Mouse (Mus musculus) hindbrain, embryonic 13.5 days (tissue): ENCODE data around the gene Trim50. TPM values are rescaled to one million over a fixed set of nuclear protein-coding genes. Genes with fewer than 3 reads are reported as not detected.
A peak's percentile ranks its signal among the peaks of the same experiment; 100 is the strongest.

ENCODE experiments used
- ATAC-seq: fragments of 200-750 bp; cut with Nextera tagmentation; 2 replicates; pipeline ENCODE4 v1.8.0; 2017; ENCODE audit warnings: moderate TSS enrichment; ENCODE audit not compliant: low FRiP score
- H3K27ac ChIP-seq: fragments of 300-500 bp; sonication (generic); 2 replicates; pipeline ENCODE4 v1.5.1; 2015; ENCODE audit warnings: inconsistent platforms, mild to moderate bottlenecking, moderate library complexity
- H3K27me3 ChIP-seq: fragments of 300-500 bp; sonication (generic); 2 replicates; pipeline ENCODE4 v1.6.1; 2015; ENCODE audit warnings: mild to moderate bottlenecking, inconsistent platforms
- H3K36me3 ChIP-seq: fragments of 300-500 bp; sonication (generic); 2 replicates; pipeline ENCODE4 v1.6.1; 2015; ENCODE audit warnings: mild to moderate bottlenecking, inconsistent platforms
- H3K4me1 ChIP-seq: fragments of 300-500 bp; sonication (generic); replicated peaks from 2 replicates; pipeline ENCODE4 v1.6.1; 2015; ENCODE audit warnings: inconsistent platforms
- H3K4me2 ChIP-seq: fragments of 300-500 bp; sonication (generic); 2 replicates; pipeline ENCODE4 v1.6.1; 2015; ENCODE audit warnings: inconsistent platforms, mild to moderate bottlenecking, moderate library complexity
- H3K4me3 ChIP-seq: fragments of 300-500 bp; sonication (generic); 2 replicates; pipeline ENCODE4 v1.5.1; 2015; ENCODE audit warnings: mild to moderate bottlenecking, inconsistent platforms
- H3K9ac ChIP-seq: fragments of 300-500 bp; sonication (generic); 2 replicates; pipeline ENCODE4 v1.6.1; 2015; ENCODE audit warnings: mild to moderate bottlenecking, inconsistent platforms
- H3K9me3 ChIP-seq: fragments of 300-500 bp; sonication (generic); 2 replicates; pipeline ENCODE4 v1.6.1; 2016; ENCODE audit warnings: inconsistent platforms
- WGBS: fragments of 180-500 bp; shearing (Covaris S2); methylation state at CpG from one replicate; pipeline ENCODE4 v1.1.7; 2015; 5-methylcytosine and 5-hydroxymethylcytosine counted together
- polyA plus RNA-seq: library from polyadenylated mRNA; unstranded; fragments of >200 nt; fragmentation: Nextera tagmentation; extraction: Ambion mirVana; gene quantifications from 2 replicates; pipeline ENCODE4 v1.2.1, GENCODE M21; 2015

Trim50 gene
- polyA plus RNA-seq, 1 experiment from 2014 or later = not detected

DNA sequence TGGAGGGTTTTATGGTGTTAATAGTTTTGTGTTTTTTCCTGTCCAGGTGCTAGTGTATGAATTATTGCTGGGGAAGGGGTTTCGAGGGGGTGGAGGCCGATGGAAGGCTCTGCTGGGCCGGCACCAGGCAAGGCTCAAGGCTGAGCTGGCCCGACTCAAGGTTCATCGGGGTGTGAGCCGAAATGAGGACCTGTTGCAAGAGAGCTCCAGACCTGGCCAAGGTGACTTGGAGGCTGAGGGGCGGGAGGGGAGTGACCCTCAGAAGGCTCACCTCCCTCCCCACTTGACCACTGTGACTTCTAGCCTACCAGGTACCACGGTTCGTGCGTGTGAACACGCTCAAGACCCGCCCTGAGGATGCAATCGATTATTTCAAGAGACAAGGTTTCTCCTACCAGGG is 18.1 kb downstream of the Trim50 start:
- Histone ChIP-seq H3K27ac (no peak overlapping the region), H3K4me3 (0 out of 2 replicates have a peak overlapping the region, but pooled peaks have one; percentile 5), H3K9me3 (no peaks in the 10 kb centered on the region), H3K27me3 (0 out of 2 replicates have a peak, but pooled peaks cover 6% of the 10 kb centered on the region), H3K4me1 (peaks cover 20% of the 10 kb centered on the region), H3K9ac (no peak overlapping the region), H3K4me2 (no peak overlapping the region; the same call in 1 of the 2 replicates), H3K36me3 (peaks cover 49% of the 10 kb centered on the region)
- no peak for ATAC-seq
- WGBS = 95% methylated on average over 13 of the region's 13 CpGs

DNA sequence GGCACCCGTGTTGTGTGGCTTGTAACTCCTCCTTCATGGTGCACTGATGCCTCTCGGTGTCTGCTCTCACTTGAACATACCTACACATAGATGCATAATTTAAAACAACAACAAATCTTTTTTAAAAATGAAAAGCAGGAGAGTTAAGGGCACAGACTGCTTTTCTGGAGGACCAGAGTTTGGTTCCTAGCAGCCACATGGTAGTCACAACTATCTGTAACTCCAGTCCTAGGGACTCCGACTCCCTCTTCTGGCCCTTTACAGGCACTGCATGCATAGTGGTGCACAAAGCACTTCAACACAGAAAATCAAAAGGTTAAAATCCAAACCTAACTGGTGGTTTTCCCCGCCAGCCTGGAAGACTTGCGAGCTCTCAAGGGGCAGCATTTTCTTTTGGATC is 20.5 kb downstream of the Trim50 start:
- Histone ChIP-seq H3K9ac (no peak overlapping the region), H3K4me1 (peaks cover 20% of the 10 kb centered on the region), H3K36me3 (peaks cover 73% of the 10 kb centered on the region), H3K4me3 (no peak overlapping the region), H3K27ac (no peak overlapping the region), H3K9me3 (no peaks in the 10 kb centered on the region), H3K27me3 (no peaks in the 10 kb centered on the region), H3K4me2 (no peak overlapping the region)
- no peak for ATAC-seq
- WGBS = 96% methylated on average over 5 of the region's 5 CpGs

DNA sequence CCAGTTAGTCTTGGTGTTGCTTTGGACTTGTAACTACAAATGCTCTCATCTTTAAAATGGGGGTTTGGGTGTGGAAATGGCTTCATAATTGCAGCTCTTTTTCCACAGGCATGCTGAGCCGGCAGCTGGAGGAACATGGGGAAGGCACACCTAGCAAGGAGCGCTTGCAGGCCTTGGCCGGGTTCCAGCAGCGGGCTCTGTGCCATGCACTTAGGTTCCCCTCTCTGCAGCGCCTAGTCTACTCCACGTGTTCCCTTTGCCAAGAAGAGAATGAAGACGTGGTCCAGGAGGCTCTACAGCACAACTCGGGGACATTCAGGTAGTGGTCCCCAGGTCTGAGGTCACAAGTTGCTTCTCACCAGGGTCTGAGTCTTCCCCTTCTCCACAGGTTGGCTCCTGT is 22.1 kb downstream of the Trim50 start:
- H3K36me3 ChIP-seq = peaks cover 89% of the 10 kb centered on the region
- no peak overlapping the region for H3K9ac ChIP-seq
- no peak overlapping the region for H3K4me2 ChIP-seq
- H3K27me3 ChIP-seq = no peaks in the 10 kb centered on the region
- no peak for ATAC-seq
- H3K9me3 ChIP-seq = no peaks in the 10 kb centered on the region
- WGBS = 77% methylated on average over 8 of the region's 8 CpGs
- H3K27ac ChIP-seq = no peak overlapping the region
- peaks cover 12% of the 10 kb centered on the region for H3K4me1 ChIP-seq
- no peak overlapping the region for H3K4me3 ChIP-seq

DNA sequence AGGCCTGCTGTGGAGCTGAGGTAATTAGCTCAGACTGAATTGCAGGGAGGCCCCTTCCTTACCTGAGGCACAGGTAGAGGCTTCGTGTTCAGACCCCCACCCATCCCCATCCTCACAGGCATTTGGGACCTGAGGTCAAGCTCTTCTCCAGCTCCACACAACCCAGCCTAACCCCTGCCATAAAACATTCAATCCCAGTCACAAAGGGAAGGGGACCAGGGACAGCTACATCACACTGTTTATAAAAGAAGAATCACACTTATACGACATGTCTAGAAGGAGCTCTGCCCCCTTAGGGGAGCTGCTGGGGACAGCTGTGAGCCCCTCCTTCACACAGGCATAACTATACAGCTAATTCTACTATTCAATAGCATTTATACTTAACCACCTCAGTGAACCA is 23.2 kb downstream of the Trim50 start:
- H3K4me3 ChIP-seq = no peak overlapping the region
- H3K4me2 ChIP-seq = no peak overlapping the region
- H3K36me3 ChIP-seq = peaks cover 99% of the 10 kb centered on the region
- H3K9me3 ChIP-seq = no peaks in the 10 kb centered on the region
- no peak for ATAC-seq
- H3K27me3 ChIP-seq = no peaks in the 10 kb centered on the region
- WGBS = 70% methylated on average over 2 of the region's 2 CpGs
- H3K4me1 ChIP-seq = no peaks in the 10 kb centered on the region; the same call in 1 of the 2 replicates
- no peak overlapping the region for H3K27ac ChIP-seq
- H3K9ac ChIP-seq = no peak overlapping the region

DNA sequence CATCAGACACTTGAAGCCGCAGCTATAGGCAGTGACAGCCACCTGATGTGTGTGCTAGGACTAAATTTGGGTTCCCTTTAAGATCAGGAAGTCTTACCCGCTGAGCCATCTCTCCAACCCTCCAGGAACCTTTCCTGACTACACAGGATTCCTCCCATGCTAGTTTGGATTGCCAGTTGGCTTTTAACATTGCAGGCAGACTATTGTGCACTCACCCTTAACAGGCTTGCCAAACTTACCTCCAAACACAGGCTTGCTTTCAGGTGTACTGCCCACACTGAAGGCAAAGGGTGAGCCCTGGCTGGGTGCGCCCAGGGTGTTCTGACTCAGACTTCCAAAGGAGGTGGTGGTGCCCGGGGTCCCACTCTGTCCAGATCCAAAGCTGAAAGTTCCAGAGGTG is 27.6 kb downstream of the Trim50 start:
- no peak for ATAC-seq
- H3K4me2 ChIP-seq = no peak overlapping the region
- no peak overlapping the region for H3K4me3 ChIP-seq
- no peak overlapping the region for H3K27ac ChIP-seq
- no peaks in the 10 kb centered on the region for H3K9me3 ChIP-seq
- H3K4me1 ChIP-seq = no peaks in the 10 kb centered on the region
- H3K9ac ChIP-seq = no peak overlapping the region
- no peaks in the 10 kb centered on the region for H3K27me3 ChIP-seq
- WGBS = 95% methylated on average over 4 of the region's 4 CpGs
- H3K36me3 ChIP-seq = peaks cover 99% of the 10 kb centered on the region

DNA sequence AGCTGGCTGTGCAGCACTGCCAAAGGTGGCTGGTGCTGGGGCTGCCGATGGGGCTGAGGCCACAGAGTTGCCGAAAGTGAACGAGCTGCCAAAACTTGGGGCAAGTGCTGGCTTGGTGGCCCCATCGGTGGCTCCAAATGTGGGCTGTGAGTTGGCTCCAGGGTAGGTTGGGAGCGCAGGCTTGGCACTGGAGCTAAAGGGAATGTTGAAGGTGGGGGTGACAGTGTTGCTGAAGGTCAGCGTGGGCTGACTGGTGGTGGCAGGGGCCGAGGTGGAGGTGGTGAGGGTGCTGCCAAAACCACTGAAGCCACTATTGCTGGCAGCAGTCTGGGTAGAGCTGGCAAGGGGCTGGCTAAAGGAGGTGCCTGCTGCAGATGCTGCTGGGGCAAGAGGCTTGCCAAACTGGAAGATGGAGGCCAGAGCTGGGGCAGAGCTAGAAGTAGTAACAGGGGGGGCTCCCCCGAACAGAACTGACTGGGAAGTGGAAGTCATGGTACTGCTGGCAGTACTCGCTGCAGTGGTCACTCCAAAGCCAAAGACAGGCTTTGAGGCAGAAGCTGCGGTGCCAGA is 28.3 kb downstream of the Trim50 start:
- ATAC-seq = no peak
- H3K27me3 ChIP-seq = no peaks in the 10 kb centered on the region
- H3K4me1 ChIP-seq = no peaks in the 10 kb centered on the region
- peaks cover 97% of the 10 kb centered on the region for H3K36me3 ChIP-seq
- no peak overlapping the region for H3K4me2 ChIP-seq
- no peak overlapping the region for H3K4me3 ChIP-seq
- H3K9ac ChIP-seq = no peak overlapping the region
- WGBS = 95% methylated on average over 10 of the region's 10 CpGs
- H3K27ac ChIP-seq = no peak overlapping the region
- no peaks in the 10 kb centered on the region for H3K9me3 ChIP-seq

DNA sequence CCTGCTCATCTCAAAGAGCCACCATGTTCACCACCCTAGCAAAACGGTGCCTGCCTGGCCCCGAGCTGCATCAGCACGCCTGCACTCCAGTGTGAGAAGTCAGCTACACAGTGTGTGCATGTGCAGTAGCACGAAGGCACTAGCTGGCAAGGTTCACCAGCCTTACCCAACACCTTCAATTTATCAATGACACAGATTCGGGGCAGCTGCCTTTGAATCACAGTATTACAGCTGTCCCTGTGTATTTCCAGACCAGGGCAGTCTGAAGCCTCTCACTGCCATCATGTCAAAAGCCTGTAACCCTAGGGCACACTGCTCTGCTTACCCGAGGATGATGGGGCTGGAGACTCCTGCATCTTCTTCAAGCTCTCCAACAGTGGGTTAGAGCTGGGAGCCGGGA is 29.7 kb downstream of the Trim50 start:
- H3K9me3 ChIP-seq = no peaks in the 10 kb centered on the region
- no peak overlapping the region for H3K4me2 ChIP-seq
- H3K27me3 ChIP-seq = no peaks in the 10 kb centered on the region
- no peak overlapping the region for H3K27ac ChIP-seq
- H3K36me3 ChIP-seq = peaks cover 97% of the 10 kb centered on the region
- H3K9ac ChIP-seq = no peak overlapping the region
- WGBS = 96% methylated on average over 7 of the region's 7 CpGs
- ATAC-seq = no peak
- H3K4me1 ChIP-seq = no peaks in the 10 kb centered on the region
- H3K4me3 ChIP-seq = no peak overlapping the region

DNA sequence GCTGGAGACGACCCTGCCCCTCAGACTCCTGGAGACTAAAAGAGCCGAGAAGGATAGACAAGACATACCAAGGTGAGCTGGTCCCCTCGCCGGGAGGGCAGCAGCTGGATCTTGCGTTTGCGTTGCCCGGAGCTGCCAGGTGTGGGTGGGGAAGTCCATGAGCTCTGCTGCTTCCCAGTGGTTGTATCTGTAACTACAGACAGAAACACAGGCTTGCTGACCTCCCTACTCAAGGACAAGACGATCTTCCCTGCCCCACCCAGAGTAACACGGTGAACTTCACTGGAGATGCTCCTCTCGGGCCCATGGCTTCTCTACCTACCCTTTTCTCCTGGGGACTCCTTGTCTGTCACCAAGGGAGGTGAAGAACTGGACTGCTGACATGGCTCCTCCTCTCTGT is 30.7 kb downstream of the Trim50 start:
- Histone ChIP-seq H3K9ac (no peak overlapping the region), H3K36me3 (peaks cover 97% of the 10 kb centered on the region), H3K4me3 (no peak overlapping the region), H3K4me1 (no peaks in the 10 kb centered on the region), H3K27me3 (no peaks in the 10 kb centered on the region), H3K9me3 (no peaks in the 10 kb centered on the region), H3K4me2 (no peak overlapping the region), H3K27ac (no peak overlapping the region)
- no peak for ATAC-seq
- WGBS = 88% methylated on average over 10 of the region's 10 CpGs

DNA sequence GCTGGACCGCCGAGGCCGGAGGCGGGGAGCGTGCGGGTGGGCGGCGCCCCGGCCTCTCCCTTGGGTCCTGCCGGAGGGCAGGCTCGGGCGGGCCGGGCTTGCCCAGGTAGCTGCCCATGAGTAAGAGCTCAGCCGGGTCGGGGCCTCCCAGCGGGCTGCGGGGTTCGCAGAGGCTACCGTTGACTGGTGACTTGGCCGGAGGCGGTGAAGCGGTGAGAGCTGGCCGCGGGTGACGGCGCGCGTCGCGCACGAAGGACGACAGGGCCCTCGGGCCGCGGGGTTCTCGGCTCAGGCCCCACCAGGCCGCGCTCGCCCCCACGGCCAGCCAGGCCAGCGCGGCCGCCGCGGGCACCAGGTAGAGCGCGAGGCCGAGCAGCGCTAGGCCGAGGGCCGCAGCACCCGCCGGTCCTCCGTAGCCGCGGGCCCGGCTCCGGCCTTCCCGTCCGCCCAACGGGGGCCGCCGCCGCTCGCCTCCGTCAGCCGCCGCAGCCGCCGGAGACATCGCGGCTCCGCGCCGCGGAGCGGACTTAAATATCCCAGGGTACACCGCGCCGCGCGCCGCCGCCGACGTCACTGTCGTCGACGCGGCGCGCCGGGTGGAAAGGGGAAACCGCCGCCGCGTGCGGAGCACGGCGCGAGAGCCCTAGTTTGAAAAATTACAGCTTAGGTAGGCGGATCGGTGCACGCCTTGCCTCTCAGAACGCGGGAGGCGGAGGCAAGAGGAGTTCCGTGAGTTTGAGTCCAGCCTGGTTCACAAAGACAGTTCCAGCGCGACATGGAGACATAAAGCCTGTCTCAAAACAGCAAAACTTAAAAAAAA is 41.1 kb downstream of the Trim50 start, which contains the start of gene Pom121:
Pom121 (minus strand) TSS at position 543 of the 820 bp plus-strand sequence.
- ATAC-seq = peak; percentile 92

DNA sequence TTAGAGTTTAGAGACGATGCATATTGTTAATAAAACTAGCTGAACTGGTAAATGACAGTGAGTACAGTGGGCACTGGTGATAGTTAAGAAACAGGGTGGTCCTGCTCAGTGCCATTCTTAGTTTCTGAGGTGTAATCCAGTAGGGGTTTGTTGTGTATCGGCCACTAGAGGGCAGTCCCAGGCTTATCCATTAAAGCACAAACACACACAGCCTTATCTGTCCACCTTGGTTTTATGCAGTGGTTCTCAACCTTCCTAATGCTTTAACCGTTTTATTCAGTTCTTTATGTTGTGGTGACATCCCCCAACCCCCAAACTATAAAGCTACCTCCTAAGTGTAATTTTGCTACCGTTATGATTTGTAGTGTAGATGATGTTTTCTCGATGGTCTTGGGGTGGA is 42.7 kb downstream of the Trim50 start:
- Histone ChIP-seq H3K9ac (no peak overlapping the region), H3K27ac (no peak overlapping the region), H3K36me3 (peaks cover 14% of the 10 kb centered on the region), H3K4me2 (no peak overlapping the region), H3K27me3 (no peaks in the 10 kb centered on the region), H3K4me3 (no peak overlapping the region), H3K9me3 (no peaks in the 10 kb centered on the region), H3K4me1 (peaks cover 23% of the 10 kb centered on the region)
- 49% methylated on average over 5 of the region's 5 CpGs for WGBS
- ATAC-seq = no peak

More for the DNA sequence above, 41.1 kb downstream of the Trim50 start, which contains the start of gene Pom121:
- peak within 1 kb of the TSS; percentile 90 for H3K27ac ChIP-seq
- H3K36me3 ChIP-seq = peaks cover 29% of the 10 kb centered on the region
- H3K9me3 ChIP-seq = no peaks in the 10 kb centered on the region
- peak within 1 kb of the TSS; percentile 99 for H3K9ac ChIP-seq
- WGBS = under 1% methylated on average over 81 of the region's 110 CpGs
- peak within 1 kb of the TSS; percentile 100 for H3K4me3 ChIP-seq
- H3K4me1 ChIP-seq = peaks cover 23% of the 10 kb centered on the region
- H3K4me2 ChIP-seq = peak within 1 kb of the TSS; percentile 91
- no peaks in the 10 kb centered on the region for H3K27me3 ChIP-seq

DNA sequence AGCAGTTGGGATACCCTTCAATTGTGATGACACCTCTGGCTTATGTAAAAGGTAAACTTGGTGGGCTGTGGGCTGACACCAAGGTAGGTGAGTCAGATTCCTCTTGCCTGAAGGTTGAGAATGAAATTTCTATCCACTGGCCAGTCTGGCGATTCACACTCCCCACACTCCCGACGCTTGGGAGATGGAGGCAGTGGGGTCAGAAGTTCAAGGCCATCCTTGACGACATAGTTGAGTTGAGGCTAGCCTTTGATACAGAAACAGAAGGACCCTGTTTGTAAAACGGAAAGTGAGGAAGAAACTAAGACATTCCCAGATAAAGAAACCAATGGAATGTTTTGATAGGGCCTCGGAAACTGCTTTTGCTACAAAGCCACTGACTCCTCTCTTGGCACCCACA is 46.3 kb downstream of the Trim50 start:
- 80% methylated on average over 6 of the region's 6 CpGs for WGBS
- Histone ChIP-seq H3K9ac (no peak overlapping the region), H3K27ac (no peak overlapping the region), H3K4me1 (peaks cover 6% of the 10 kb centered on the region), H3K4me2 (no peak overlapping the region), H3K27me3 (no peaks in the 10 kb centered on the region), H3K4me3 (no peak overlapping the region), H3K9me3 (no peaks in the 10 kb centered on the region), H3K36me3 (no peaks in the 10 kb centered on the region)
- no peak for ATAC-seq

DNA sequence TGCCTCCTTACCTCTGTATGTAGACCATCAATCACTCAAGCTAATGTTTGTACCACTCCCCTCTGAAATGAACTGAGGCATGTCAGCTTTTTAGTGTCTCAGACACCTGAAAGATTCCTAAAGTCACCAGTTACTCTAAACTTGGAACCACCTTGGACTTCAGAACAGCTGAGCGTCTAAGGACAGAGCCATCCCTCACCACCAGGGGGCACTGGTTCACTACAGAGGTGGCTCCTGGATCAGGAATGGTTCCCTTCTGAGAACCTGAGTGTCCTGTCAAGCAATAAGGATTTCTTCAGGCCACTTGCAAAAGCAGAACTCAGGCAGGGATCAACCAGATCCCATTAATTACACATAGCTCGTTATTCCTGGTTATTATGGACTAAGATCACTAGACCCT is 47.1 kb downstream of the Trim50 start:
- Histone ChIP-seq H3K9ac (no peak overlapping the region), H3K9me3 (no peaks in the 10 kb centered on the region), H3K27me3 (no peaks in the 10 kb centered on the region), H3K4me3 (no peak overlapping the region), H3K27ac (no peak overlapping the region), H3K4me2 (no peak overlapping the region), H3K36me3 (no peaks in the 10 kb centered on the region), H3K4me1 (peaks cover 7% of the 10 kb centered on the region)
- 6% methylated on average over 2 of the region's 2 CpGs for WGBS
- ATAC-seq = no peak
